Mouse (Mus musculus) A20 (cell line): Measurements from ENCODE around the gene Sgip1.

Experiments used
- DNase-seq: peaks from one replicate; pipeline ENCODE4 v3.0.0-alpha.2; 2011; ENCODE audit warnings: low read depth, low spot score

Gene Sgip1

DNA sequence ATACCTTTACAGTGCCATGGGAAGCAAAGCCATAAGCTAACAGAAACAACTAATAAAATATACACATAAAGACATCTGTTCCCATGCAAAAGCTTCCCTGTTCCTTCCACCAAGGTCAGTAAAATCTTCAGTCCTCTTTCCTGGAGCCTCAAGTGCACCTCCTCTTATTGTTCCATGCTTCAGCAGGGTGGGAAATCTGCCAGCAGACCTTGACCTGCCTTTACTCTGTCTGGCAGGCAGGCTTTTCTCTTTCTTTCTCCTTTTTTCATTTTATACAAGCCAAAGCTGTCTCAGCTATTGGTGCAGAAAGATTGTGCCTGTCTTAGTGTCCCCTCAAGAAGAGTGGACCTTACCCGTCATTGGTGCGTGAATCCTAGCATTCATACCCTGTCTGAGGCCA, 154.8 kb downstream of the Sgip1 start:
- no peak for DNase-seq

DNA sequence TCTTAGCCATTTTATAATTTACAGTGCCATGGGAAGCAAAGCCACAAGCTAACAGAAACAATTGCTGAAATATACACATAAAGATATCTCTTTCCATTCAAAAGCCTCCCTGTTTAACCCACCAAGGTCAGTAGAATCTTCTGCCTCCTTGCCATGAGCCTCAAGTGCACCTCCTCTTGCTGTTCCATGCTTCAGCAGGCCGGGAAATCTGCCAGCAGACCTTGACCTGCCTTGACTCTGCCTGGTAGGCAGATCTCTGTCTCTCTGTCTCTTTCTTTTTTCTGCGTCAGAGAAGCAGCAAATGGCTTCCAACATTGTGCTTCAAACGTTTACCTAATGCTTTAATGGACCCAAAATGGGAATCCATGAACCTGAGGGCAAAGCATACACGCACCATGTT, 157.9 kb downstream of the Sgip1 start:
- DNase-seq: no peak

DNA sequence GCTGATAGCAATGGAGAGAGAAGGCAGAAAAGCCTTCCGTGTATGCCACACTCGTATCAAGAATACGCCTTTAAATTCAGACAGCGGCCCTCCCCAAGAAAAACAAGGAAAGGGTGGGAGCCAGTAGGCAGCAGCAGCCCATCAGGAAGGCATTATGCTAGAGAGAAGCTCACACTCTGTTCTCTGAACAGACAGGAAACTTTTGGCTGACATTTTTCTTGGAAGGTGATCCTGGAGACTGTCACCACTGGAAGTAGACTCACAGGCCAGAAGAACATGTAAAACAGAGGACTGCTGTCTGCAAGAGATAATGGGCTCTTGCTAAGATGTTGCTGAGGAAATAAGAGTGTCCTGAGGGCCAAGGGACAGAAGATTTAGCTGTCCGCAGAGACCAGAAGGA, 158.6 kb downstream of the Sgip1 start:
- DNase-seq: no peak

DNA sequence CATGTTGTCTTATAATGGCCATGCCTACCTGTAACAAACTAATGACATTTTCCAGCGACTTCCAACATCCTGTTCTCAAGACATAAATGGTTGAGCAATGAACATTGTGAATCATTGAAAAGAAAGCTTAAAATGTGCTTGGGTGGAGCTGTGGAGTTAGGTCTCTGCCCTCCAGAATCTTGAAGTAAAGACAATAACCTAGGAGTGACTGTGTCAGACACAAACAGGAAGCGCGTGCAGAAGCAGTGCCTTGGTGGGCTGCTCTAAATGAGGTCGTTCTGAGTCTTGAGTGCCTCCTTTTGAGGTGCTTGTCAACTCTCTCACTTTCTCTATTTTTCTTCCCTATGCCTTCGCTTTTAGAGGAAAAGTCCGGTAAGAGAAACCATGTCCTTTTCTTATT, 159.1 kb downstream of the Sgip1 start:
- no peak for DNase-seq

DNA sequence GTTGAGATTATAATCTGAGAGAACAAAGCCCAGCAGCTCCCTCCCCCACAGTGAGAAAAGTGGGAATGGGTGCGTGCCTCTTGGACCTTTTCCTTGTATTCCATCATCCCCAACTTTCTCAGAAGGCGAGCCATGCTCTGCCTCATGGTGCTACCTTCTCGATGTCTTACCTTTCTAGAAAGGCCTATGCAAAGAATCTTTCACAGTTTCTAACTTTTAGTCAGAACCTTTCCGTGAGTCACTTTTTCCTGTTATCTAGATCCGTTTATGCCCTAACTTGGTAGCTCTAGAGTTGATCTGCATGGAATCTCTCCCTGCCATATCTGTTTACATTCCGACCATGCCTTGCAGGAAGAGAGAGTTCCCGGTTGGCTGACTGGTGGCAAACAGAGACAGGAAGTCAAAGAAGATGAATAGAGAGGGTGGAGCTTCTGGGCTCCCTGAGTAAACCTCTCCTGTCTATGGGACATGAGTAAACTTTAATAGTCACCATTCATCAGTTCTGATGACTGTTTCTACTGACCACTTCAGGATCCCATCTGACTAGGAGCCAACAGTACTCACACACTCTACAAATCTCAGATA, 166.8 kb downstream of the Sgip1 start:
- no peak for DNase-seq

DNA sequence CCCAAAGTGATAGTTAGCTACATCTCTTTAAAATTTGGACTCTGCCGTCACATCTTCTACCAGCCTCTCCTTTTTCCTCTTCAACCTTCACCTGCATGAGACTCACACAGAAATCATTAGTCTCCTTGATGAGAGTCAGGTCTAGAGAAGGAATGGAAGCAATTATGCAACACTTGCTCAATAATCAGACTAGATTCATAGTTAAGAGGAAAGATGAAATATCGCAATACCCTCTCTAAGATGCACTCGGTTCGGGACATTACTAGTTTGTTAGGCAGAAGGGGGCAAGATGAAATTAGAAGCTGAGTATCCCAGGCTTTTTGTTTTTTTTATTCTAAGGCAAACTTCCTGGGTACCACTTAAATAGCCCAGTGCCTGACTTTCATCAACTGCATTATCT, 169.1 kb downstream of the Sgip1 start:
- DNase-seq: no peak

DNA sequence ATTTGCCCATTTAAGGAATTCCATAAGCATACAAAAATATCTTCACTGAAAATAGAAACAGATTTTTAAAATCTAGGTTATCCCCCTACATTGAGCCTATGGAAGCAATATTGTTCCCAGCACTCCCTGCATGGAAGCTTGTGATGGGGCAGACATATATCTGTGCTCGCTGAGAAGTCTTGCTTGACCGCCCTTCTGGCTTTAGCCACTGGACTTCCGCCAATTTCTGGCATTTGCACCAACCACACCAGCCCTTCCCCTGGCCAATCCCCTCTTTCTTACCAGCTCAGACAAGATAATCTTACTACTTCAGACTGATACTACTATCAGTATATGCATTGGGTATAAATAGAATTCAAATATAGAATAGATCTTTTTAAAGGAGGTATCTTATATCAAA, 172.1 kb downstream of the Sgip1 start:
- DNase-seq: no peak

DNA sequence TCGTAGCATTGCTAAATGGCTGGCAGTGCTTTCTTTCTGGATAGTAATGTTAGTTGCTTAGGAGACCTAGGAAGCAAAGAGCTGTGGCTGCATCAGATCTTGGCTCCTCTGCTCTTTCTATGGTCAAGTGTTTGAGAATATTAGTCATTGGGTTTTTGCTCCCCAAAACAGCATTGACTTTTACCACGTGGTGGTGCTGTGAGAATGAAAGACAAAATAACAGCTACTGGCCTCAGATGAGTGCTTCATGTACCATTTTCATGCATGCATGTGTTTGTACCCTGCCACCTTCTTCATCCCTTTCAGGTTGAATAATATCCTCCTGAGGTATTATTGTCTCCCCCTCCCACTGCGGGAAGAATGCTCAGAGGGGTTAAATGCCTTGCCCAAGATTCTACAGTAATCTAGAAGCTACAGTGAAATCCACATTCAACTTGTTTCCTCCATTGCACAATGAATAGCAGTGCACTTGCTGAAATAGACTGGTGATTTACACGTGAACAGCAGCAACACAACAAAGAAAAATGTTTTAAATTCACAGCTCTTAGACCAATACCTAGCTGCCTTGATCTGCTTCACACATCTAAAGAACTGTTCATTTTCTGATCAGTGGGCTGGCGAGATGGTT, 172.7 kb downstream of the Sgip1 start:
- peak; percentile 2 for DNase-seq

DNA sequence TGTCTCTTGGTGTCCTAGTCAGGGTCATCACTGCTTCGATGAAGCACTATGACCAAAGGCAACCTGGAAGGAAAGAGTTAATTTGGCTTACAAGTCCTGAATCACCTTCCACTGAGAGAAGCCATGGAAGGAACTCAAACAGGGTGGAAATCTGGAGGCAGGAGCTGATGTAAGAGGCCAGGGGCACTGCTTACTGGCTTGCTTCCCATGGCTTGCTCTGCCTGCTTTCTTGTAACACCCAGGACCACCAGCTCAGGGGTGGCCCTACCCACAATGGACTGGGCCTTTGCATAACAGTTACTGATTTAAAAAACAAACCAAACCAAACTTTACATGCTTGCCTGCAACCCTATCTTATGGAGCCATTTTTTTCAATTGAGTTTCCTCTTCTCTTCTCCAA, 177.1 kb downstream of the Sgip1 start:
- DNase-seq: no peak

DNA sequence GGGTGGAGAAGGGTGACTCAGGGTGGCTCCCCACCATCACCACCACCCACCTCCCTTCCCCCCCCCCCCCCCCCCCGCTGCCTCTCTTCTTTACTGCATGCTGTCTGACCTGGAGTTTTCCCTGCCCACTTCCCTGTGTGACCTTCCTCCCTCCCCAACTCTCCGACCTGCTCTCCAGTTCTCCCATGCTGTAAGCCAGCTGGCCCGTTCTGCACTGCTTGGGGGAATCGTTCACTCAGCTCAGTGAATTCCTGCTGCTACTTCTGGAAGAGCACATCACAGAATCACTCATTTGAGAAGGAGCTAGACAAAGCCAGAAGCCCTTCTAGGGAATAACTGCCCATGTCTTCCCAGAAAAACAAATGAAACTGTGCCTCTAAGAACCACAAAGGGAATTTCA, 188.4 kb downstream of the Sgip1 start:
- DNase-seq: no peak

DNA sequence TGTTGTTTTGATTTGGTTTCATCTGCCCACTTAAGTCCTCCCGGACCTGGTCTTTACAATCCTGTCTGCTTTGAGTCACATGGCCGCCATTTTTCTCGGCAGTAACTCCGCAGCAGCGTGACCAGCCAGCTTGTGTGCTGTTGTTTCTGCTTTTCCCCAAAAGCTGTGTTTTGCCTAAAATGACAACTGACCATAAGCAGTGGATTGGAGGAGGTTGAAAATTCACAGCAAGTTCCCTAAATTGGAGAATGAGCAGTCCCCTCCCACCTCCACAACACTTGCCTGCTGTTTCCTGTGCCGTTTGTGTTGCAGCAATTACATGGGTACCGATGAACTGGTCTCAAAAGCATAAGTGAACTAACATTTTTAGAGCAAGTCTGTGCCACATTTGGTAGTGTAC, 189.6 kb downstream of the Sgip1 start:
- no peak for DNase-seq

DNA sequence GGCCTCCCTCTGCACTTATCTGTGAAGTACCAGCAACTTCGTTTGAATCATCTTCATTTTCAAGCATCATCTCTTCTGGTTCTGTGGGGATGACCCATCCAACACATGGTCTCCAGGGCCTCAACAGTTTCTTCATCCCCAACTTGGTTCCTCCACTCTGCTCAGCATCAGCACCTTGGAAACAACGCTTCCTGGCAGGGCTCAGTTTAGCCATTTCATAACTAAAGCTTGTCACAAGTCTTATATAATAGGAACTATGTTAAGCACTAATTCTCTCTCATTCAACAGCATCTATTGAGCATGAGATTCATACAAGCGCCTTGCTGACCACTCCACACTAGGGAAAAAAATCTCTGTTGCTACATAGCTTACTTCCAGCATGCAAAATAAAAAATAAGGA, 199.2 kb downstream of the Sgip1 start:
- no peak for DNase-seq

DNA sequence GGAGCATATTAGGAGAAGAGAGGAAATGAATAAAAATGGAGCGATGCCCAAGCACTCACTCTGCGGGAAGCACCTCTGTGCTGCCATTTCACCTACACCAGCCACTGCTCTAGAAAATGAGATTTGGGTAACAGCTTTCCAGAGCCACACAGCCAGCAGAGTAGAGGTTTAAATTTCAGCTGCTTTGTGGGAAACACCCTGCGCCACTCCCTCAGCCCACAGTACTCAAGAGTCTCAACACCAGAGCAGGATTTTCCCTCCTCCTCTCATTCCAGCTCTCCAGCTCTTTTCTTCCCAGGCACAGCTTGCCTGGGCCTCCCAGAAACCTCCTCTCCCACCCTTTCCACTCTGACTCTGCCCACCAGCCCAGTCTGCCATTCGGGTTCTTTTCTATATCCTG, 199.6 kb downstream of the Sgip1 start:
- DNase-seq: no peak

DNA sequence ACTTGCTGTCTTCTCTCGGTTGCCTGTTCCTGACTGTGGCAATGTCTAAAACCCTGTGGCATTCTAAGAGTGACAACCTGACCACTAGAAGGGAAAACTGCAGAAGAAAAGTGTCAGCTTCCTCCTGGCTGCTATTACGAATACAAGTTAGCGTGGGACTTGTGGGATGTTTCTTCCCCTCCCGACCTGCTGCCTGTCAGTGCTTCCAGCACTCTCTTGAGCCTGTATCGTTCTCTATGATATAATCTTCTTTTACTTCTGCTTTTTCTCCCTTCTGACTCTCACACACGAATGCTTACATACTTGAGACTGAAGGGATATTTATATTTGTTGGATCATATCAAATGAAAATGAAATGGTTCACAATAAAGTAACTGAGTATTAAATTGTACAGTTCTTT, 203.2 kb downstream of the Sgip1 start:
- DNase-seq: peak; percentile 2

DNA sequence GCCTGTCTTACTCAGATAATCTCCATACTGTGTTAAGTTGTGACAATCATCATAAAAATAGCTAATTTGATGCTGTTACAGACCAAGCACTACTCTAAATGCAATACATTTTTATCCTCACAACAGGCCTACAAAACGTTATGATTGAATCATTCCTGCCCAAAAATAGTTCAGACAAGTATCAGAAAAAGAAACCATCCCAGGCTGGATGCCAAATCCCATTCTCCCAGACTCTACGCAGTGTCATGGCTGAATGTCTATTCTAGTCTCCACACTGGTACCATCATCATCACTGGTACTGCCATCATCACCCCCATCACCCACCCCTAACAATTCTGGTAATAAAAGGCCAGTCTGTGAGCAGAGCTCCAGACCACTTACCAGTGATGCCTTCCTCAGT, 211.4 kb downstream of the Sgip1 start:
- DNase-seq: no peak

DNA sequence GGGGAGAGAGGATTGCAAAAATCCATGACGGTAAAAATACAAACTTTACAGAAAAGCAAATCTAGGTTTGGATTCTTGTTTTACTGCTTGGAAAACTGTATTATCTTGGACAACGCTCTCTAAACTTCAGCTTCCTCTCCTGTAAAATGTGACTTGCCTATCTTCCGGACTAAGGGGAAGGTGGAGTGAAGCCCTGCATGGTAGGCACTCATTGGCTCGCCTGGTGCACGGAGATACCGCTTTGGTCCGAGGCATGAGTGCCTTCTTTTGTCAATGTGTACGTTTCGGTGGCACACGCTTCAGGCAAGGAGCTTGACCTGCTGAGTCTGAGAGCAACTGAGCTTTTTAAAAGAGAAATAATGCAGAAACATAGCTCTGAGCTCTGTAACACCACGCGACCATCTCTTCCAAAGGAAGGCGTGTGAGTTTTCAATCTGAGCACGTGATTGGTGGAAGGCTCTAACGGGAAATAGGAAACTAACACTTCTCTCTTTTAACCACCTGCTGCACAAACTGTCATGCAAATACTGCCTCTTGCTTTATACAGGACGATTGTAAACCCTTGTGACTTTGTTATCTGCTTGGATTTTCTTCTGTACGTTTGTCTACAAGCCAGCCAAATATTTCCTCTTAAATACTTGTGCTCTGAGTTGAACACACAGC, 214.3 kb downstream of the Sgip1 start:
- peak; percentile 6 for DNase-seq

DNA sequence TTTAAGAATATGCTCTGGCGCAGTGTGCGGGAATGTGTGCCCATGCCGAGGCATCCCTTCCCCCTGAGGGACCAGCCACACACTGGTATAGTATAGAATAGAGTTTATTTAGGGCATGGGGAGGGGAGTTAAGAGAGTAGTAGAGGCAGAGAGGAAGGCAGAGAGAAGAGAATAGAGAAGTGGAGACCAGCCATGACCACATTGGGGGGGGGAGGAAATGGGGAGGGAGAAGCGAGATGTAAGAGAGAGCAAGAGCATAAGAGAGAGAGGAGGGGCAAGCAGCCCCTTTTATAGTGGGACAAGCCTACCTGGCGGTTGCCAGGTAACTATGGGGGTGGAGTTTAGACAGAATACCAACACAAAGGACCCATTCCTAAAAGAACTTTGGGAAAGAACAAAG, 218.3 kb downstream of the Sgip1 start:
- no peak for DNase-seq

DNA sequence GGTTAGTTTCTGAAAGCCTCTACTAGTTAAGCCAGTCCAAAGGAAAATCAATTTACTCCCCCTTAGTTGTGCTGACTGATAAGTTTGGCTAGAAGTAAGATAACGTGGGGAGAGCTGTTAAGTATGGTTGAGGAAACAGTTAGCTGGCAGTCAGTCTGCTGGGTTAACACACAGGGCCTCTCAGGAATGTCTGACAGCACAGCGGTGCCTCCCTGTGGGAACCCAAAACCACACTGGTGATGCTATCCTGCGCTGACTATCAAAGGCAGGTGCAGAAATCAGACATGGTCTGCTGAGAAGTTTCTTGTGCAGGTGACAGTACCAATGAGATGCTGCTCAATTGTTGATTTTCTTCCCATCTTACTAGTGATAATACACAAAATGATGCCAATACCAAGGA, 223.1 kb downstream of the Sgip1 start:
- DNase-seq: no peak

DNA sequence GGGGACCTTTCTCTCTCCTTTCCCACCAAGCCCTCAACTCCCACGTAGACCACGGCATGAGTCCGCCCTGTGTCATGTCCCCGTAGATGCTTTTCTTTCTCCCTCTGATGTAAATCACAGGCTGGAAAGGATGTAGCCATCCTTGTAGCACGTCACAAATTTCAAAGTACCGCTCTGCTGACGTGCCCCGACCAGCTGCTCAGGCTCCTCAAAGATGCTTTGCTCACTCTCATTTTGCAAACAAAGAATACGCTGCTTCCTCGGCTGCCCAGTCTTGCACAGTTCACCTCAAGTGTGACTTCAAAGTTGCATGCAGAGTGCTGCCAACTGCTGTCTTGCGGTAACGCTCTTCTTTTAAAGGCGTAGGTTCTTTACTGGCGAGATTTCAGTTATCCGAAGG, 226.7 kb downstream of the Sgip1 start:
- DNase-seq: no peak

DNA sequence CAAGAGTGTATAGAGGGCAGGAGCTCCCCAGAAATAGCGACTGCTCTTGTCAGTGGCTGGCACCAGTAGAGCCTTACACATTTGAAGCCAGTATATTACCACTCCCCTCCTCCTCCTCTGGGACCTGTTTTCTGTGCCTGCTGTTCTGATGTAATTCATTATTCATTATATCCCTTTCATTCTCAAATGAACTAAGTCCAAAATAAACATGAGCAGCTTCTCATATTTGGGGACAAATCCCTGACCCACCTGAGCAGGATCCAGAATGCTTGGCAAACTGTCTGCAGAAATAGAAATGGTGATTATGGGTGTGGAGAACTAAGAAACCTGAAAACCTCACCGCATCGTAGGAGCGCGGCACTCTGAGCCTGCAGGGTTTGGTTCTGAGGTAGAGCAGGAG, 228.5 kb downstream of the Sgip1 start:
- DNase-seq: no peak

DNA sequence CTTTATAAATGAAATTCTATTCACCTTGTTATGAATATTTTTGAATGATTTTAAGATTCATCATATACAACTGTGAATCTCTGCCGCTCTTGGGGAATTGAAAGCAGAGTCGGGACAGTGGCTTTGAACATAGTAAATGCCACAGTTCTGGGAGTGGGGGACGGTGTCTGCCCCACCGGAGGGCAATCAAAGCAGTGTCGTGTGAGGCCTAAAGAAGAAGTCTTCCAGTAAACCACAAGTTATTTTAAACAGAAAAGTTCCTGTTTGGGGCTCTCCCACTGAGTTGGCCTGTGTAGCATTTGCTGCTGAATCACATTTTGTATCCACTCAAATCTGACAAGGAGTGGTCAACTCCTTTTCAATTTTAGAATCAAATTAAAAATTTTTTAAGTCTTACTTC, 230.1 kb downstream of the Sgip1 start:
- DNase-seq: no peak

DNA sequence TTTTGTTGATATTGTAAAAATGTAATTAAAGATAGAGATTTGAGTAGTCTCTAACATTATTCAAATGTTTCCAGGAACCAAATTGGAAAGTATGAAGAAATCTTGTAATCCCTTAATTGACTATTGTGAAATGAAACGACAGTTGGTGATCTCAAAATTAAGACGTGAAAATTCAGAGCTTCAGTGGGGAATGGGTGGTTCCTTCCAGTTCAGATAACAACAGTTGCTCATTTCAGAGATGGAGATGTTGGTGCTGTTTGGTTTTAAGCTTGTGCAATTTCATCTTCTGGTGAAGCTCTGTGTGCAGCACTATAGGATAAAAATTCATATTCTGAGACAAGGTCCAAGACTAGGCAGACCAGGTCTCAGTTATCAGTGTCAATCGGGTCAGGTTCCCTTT, 231.0 kb downstream of the Sgip1 start:
- no peak for DNase-seq

DNA sequence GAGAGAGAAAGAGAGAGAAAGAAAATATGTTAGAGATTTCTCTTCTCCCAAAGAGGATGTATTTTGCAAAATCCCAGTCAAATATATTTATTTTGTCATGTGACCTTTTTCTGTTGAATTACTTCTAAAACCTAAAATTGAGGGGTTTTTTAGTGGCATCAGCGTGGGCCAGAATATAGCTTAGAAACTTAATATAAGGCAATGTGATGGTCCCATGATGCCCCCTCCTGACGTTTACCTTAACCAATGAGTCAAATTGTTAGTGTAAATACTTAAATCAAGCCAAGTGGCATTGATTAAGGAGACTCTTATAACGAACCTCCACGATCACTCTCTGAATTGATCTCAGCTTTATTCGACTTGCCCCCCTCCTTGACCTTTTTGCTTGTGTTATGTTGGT, 233.1 kb downstream of the Sgip1 start:
- DNase-seq: no peak
